Mouse (Mus musculus): ENCODE results near the gene Dctn1. TPM values are rescaled to one million over a fixed set of nuclear protein-coding genes. Genes with fewer than 3 reads are reported as not detected.

Dctn1 gene
- polyA plus RNA-seq, 1 experiment from 2014 or later = 108 TPM

DNA sequence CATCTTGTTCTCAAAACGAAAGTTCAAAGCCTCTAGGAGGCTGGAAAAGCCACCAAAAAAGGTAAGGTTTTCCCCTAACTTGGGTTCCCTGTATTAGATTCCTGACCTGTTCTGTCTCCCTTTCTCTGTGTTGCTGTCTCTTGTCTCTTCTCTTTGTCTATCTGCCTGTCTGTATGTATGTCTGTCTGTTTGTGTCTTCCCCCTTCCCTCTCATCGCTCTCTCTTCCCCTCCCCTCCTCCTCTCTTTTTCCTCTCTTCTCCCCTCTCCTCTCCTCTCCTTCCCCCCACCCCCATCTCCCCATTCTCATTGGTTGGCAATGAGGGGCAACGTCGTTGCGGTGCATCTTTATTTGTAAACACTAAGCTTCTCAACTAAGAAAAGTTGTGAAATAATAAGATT lies 40.4 kb upstream of the Dctn1 start, which contains the start of gene Ino80b:
TSS of gene Ino80b (minus strand) at position 101 of the 400 bp plus-strand sequence.
- whole genome bisulfite sequencing = 35% methylated on average over 5 of the region's 5 CpGs
- DNase-seq (ENCODE audit: low spot score) = no peak
- Histone ChIP-seq H3K36me3 (peaks cover 4% of the 10 kb centered on the region; the same call in 1 of the 2 replicates), H3K9me3 (replicated peaks) (no peaks in the 10 kb centered on the region), H3K27me3 (ENCODE audit: low read depth, poor library complexity, severe bottlenecking) (no peaks in the 10 kb centered on the region), H3K4me1 (peaks cover 38% of the 10 kb centered on the region), H3K4me3 (peak within 1 kb of the TSS; percentile 87), H3K27ac (peak within 1 kb of the TSS; percentile 91)

DNA sequence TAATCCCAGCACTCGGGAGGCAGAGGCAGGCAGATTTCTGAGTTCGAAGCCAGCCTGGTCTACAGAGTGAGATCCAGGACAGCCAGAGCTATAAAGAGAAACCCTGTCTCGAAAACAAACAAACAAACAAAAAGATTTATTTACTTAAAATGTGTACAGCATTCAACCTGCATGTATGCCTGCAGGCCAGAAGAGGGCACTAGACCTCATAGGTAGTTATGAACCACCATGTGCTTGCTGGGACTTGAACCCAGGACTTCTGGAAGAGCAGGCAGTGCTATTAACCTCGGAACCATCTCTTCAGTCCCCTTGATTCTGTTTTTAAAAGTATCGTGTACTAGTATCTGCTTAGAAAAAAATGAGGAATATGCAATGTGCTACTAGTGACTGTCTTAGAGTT lies 38.3 kb upstream of the Dctn1 start:
- Histone ChIP-seq H3K9me3 (replicated peaks) (no peaks in the 10 kb centered on the region), H3K27ac (no peak overlapping the region), H3K27me3 (ENCODE audit: low read depth, poor library complexity, severe bottlenecking) (no peaks in the 10 kb centered on the region), H3K4me1 (peaks cover 29% of the 10 kb centered on the region), H3K36me3 (peaks cover 4% of the 10 kb centered on the region; the same call in 1 of the 2 replicates), H3K4me3 (no peak overlapping the region)
- DNase-seq (ENCODE audit: low spot score) = no peak
- WGBS = 93% methylated on average over 5 of the region's 5 CpGs

DNA sequence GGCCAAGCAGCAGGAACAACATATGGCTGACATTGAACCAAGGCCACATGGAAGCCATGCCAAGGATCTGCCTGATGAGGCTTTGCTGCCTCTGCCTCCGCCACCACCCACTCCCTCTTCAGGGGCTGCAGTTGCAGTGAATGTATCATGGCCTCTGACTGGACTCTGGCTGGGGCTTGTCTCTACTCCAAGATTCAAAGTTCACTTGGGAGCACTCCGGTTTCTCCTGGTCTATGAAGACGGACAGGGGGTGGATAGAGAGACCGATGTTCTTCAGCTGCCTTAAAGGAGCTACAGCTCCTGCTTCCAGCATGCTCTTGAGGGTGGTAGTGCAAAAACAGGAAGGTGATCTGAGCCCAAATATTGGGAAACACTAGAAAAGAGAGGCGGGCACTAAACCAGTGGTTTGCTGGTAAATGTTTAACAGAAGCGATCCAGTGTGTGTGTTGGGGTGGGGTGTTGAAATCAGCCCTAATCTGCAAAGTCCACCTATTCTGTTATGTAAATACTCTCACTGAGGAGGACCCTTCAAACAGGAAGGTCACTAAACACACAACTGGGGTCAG lies 34.2 kb upstream of the Dctn1 start:
- no peak for DNase-seq (ENCODE audit: low spot score)
- no peaks in the 10 kb centered on the region; the same call in 1 of the 2 replicates for H3K36me3 ChIP-seq
- 85% methylated on average over 6 of the region's 6 CpGs for WGBS

DNA sequence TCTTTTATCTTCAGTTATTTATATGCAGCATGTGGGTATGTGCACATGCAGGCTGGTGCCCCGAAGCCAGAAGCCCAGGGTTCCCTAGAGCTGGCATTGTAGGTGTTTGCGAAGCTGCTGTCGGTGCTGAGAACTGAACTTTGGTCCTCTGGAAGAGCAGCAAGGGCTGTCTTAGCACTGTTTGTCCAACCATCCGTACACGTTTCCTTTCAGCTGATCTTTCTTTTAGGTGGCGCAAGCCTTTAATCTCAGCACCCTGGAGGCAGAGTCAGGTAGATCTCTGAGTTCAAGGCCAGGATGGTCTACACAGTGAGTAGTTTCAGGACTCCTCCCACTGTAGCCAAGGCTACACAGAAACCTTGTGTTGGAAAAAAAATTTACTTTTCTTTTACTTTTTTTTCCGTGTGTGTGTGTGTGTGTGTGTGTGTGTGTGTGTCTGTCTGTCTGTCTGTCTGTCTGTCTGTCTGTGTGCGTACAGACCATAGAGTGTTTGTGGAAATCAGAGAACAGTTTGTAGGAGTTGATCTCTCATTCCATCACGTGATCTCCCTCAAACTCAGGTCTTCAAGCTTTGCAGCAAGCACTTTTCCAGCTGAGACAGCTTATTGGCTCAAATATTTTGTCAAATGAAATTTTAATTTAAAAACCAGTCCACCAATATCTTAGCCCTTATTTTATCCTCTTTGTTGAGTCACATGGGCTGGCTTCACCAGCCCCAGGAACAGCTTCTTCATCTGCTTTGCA lies 33.4 kb upstream of the Dctn1 start:
- Histone ChIP-seq H3K9me3 (replicated peaks) (no peaks in the 10 kb centered on the region), H3K27ac (no peak overlapping the region), H3K4me1 (peaks cover 35% of the 10 kb centered on the region), H3K27me3 (ENCODE audit: low read depth, poor library complexity, severe bottlenecking) (no peaks in the 10 kb centered on the region), H3K36me3 (no peaks in the 10 kb centered on the region; the same call in 1 of the 2 replicates), H3K4me3 (no peak overlapping the region)
- DNase-seq (ENCODE audit: low spot score) = no peak
- WGBS = 90% methylated on average over 9 of the region's 9 CpGs

More for the DNA sequence above, 34.2 kb upstream of the Dctn1 start:
- H3K4me3 ChIP-seq = no peak overlapping the region
- H3K27me3 ChIP-seq (ENCODE audit: low read depth, poor library complexity, severe bottlenecking) = no peaks in the 10 kb centered on the region
- H3K9me3 ChIP-seq (replicated peaks) = no peaks in the 10 kb centered on the region
- H3K27ac ChIP-seq = no peak overlapping the region
- H3K4me1 ChIP-seq = peaks cover 31% of the 10 kb centered on the region

DNA sequence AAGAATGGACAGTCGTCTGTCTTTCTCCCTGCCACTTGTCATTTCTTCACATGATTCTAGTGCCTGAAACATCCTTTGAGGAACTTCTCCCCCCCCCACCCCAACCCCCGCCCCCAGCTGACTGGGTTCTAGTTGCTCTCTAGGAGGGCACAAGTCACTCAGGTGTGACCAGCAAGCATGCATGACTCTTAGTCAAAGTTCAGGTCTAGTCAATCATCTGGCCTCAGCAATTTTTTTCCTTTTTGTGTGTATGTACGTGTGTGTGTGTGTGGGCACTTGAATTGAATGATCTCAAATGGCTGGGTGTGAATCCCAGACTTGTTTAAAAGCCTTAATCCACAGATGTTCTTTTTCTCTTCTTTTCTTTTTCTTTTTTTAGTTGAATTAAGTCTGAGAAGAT lies 31.5 kb upstream of the Dctn1 start:
- 73% methylated on average over 3 of the region's 3 CpGs for WGBS
- peaks cover 53% of the 10 kb centered on the region for H3K4me1 ChIP-seq

DNA sequence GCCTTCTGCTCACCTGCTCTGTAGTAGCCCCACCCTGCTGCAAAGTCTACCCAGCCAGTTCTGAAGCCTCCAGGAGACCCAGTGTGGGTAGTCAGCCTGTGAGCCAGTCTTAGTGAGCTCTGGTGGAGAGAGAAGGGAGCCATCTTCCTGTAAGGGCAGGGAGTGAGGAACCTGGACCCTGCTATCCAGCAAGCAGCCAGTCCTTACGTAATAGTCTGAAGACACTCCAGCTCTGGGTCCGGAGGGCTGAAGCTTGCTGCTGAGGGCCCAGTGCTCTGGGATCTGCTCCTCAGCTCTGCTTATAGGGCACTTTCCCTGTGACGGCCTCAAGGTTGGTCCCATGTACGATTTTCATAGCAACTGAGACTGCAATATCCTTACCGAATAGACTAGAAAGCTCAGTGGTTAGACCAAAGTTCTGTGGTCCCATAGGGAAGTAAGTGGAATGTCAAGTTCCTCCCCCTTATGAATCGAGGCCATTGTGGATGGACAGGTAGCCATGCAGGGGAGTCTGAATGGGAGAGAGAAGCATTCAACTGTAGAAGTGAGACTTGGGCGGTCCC lies 30.7 kb upstream of the Dctn1 start, which contains the start of gene Rtkn:
TSS of gene Rtkn (plus strand) at position 513 of the 563 bp plus-strand sequence.
- WGBS = 59% methylated on average over 7 of the region's 7 CpGs
- Histone ChIP-seq H3K27me3 (ENCODE audit: low read depth, poor library complexity, severe bottlenecking) (no peaks in the 10 kb centered on the region), H3K36me3 (peaks cover 10% of the 10 kb centered on the region), H3K4me3 (peak within 1 kb of the TSS; percentile 69), H3K9me3 (replicated peaks) (no peaks in the 10 kb centered on the region), H3K4me1 (peaks cover 61% of the 10 kb centered on the region), H3K27ac (peak within 1 kb of the TSS; percentile 99)
- DNase-seq (ENCODE audit: low spot score) = no peak

More for the DNA sequence above, 31.5 kb upstream of the Dctn1 start:
- no peak for DNase-seq (ENCODE audit: low spot score)
- Histone ChIP-seq H3K36me3 (peaks cover 2% of the 10 kb centered on the region; the same call in 1 of the 2 replicates), H3K4me3 (no peak overlapping the region), H3K9me3 (replicated peaks) (no peaks in the 10 kb centered on the region), H3K27ac (no peak overlapping the region), H3K27me3 (ENCODE audit: low read depth, poor library complexity, severe bottlenecking) (no peaks in the 10 kb centered on the region)

DNA sequence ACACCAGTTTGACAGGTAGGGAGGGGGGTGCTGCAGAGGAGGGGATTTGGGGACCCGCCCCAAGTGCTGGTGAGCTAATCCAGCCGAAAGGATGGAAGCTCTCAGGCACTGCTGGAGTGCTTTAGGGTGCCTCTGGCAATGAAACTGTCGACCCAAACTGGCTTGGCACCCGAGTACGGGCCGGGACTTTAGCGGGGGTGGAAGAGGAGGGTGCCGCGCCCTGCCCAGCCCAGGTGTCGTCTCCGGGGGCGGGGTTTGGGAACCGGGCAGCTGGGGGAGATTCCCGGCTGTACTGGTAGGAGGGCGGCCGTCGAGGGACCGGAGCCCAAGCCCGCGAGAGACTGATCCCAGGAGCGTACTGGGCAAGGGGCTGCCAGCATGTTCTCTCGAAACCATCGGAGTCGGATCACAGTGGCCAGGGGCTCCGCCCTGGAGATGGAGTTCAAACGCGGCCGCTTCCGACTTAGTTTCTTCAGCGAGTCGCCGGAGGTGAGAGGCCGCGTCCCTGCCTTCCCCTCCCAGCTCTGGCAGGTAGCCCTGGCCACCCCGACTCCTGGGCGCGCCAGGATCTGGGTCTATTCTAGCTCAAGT lies 30.1 kb upstream of the Dctn1 start:
- peak overlapping the region; percentile 99 for H3K27ac ChIP-seq
- H3K4me1 ChIP-seq = peaks cover 66% of the 10 kb centered on the region
- no peaks in the 10 kb centered on the region for H3K27me3 ChIP-seq (ENCODE audit: low read depth, poor library complexity, severe bottlenecking)
- WGBS = 3% methylated on average over 37 of the region's 37 CpGs
- peak overlapping the region; percentile 69 for H3K4me3 ChIP-seq
- no peaks in the 10 kb centered on the region for H3K9me3 ChIP-seq (replicated peaks)
- peaks cover 12% of the 10 kb centered on the region for H3K36me3 ChIP-seq
- peak; percentile 64 for DNase-seq (ENCODE audit: low spot score)

DNA sequence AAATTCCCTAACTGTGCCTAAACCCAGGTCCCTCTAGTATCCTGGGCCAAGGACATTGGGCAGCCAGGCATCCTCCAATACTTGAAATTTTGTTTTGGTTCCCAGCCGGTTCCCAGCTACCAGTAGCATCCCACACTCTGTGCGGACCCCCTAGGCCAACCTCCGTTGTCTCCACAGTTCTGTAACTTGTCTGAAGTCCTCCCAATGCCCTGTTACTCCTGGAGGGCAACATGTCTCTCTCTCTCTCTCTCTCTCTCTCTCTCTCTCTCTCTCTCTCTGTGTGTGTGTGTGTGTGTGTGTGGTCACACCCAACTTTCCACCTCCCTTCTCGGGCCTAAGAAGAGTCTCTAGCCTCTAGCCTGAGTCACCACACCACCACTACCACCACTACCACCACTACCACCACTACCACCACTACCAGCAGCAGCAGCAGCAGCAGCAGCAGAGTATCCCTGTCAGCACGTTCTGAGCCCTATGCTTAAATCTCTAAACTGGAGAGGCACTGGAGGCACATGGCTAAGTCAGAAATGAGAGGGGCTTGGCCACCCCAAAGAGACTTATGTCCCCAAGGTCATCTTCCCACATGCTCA lies 29.3 kb upstream of the Dctn1 start:
- Histone ChIP-seq H3K36me3 (peaks cover 12% of the 10 kb centered on the region), H3K4me3 (peak overlapping the region; percentile 69), H3K27me3 (ENCODE audit: low read depth, poor library complexity, severe bottlenecking) (no peaks in the 10 kb centered on the region), H3K9me3 (replicated peaks) (no peaks in the 10 kb centered on the region), H3K27ac (peak overlapping the region; percentile 99), H3K4me1 (peaks cover 73% of the 10 kb centered on the region)
- WGBS = 15% methylated on average over 5 of the region's 5 CpGs
- no peak for DNase-seq (ENCODE audit: low spot score)

DNA sequence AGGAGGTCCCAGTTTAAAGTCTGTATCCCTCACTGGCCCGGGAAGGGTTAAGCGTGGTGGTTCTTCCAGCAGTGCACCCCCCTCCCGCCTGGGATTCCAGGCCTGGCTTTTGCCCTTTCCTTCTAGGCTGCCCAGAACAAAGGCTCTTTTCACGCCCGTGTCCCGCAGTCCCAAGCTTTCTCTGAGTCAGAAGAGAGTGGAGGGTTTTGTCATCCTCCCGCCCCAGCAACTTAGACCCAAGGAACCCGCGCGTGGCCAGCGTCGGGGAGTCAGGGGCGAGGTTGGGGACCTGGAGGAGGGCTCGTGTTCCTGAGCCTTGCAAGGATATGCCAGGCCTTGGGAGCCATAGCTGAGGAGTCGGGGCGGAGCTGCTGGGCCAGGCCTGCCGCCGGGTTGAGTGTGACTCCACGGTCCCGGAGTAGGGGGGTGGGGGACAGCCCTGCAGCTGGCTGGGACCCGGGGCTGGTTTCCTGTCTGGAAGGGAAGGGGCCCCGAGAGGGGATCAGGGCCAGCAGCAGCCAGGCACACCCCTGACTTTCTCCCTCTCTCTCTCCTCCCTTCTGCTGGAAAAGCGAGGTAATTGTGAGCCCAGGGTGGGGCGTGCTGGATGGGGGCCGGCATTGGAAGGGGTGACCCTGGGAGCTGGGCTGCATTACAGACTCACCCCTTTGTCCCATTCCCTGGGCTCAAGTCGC lies 28.7 kb upstream of the Dctn1 start:
- WGBS = under 1% methylated on average over 26 of the region's 26 CpGs
- Histone ChIP-seq H3K27ac (peak overlapping the region; percentile 99), H3K27me3 (ENCODE audit: low read depth, poor library complexity, severe bottlenecking) (0 out of 2 replicates have a peak, but pooled peaks cover 5% of the 10 kb centered on the region), H3K36me3 (peaks cover 12% of the 10 kb centered on the region), H3K4me1 (peaks cover 79% of the 10 kb centered on the region), H3K9me3 (replicated peaks) (no peaks in the 10 kb centered on the region), H3K4me3 (peak overlapping the region; percentile 69)
- peak; percentile 85 for DNase-seq (ENCODE audit: low spot score)

DNA sequence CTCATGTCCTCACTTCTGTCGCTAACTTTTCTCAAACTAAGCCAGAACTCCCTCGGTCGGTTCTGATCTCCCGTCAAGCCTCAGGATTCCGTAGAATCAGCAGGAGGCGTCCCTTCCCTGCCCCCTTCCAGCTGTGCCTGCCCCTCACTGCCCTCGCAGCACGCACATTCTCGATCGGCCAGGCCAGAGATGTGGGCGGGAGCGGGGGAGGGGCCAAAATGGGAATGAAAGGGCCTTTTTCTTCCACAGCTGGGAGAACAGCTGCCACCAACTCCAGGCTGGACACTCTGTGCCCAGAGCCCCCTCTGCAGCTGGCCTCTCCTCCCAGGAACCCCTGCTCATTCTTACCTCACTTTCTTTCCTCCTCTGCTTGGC lies 28.2 kb upstream of the Dctn1 start:
- peak overlapping the region; percentile 69 for H3K4me3 ChIP-seq
- peaks cover 12% of the 10 kb centered on the region for H3K36me3 ChIP-seq
- H3K4me1 ChIP-seq = peaks cover 85% of the 10 kb centered on the region
- DNase-seq (ENCODE audit: low spot score) = peak; percentile 96
- under 1% methylated on average over 12 of the region's 12 CpGs for WGBS
- 0 out of 2 replicates have a peak, but pooled peaks cover 9% of the 10 kb centered on the region for H3K27me3 ChIP-seq (ENCODE audit: low read depth, poor library complexity, severe bottlenecking)
- peak overlapping the region; percentile 99 for H3K27ac ChIP-seq
- no peaks in the 10 kb centered on the region for H3K9me3 ChIP-seq (replicated peaks)

DNA sequence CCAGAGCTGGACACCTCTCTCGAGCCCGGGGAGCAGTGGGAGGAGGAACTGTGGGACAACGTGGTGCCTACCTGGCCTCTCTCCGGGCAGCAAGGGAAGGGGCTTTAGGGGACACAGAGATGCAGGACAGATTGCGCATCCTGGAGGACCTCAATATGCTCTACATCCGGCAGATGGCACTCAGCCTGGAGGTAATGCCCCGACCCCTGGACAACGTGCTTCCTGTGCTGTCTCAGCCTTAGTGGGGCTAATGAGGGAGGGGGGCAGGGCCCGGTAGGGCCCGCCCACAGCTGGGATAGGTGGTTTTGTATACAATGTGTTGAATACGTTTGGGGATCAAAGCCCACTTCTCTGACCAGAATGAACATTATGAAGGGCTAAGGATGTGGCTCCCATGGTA lies 27.7 kb upstream of the Dctn1 start:
- Histone ChIP-seq H3K9me3 (replicated peaks) (no peaks in the 10 kb centered on the region), H3K4me3 (peak overlapping the region; percentile 69), H3K36me3 (peaks cover 12% of the 10 kb centered on the region), H3K27ac (peak overlapping the region; percentile 99), H3K27me3 (ENCODE audit: low read depth, poor library complexity, severe bottlenecking) (0 out of 2 replicates have a peak, but pooled peaks cover 9% of the 10 kb centered on the region), H3K4me1 (peaks cover 88% of the 10 kb centered on the region)
- WGBS = under 1% methylated on average over 11 of the region's 11 CpGs
- DNase-seq (ENCODE audit: low spot score) = peak; percentile 76

DNA sequence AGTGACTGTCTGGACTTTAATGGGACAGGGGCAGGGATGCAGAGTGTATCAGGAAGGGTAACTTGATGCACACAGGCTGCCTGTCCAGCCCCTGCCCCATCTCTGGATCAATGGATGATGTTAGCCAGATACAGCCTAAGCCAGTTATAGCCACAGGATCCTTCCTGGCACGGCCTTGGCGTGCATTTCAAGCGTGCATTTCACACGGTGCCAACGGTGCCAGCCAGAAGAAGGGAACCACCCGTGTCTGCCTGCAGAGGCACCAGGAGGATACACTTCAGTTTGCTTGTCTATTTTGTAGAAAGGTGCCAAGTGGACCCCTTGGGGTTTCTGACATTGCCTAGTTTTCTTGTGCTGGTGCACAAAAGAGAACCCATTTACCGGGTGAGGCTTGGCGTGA lies 25.7 kb upstream of the Dctn1 start:
- DNase-seq (ENCODE audit: low spot score) = no peak
- 0 out of 2 replicates have a peak, but pooled peaks cover 9% of the 10 kb centered on the region for H3K27me3 ChIP-seq (ENCODE audit: low read depth, poor library complexity, severe bottlenecking)
- H3K4me3 ChIP-seq = peak overlapping the region; percentile 11; the same call in 1 of the 2 replicates
- 0 out of 2 replicates have a peak overlapping the region, but pooled peaks have one; percentile 16 for H3K27ac ChIP-seq
- WGBS = 93% methylated on average over 8 of the region's 8 CpGs
- peaks cover 85% of the 10 kb centered on the region for H3K4me1 ChIP-seq
- no peaks in the 10 kb centered on the region for H3K9me3 ChIP-seq (replicated peaks)
- peaks cover 12% of the 10 kb centered on the region for H3K36me3 ChIP-seq

Measured in limb, embryonic 10.5 days (tissue).